Mouse (Mus musculus) liver, adult 2 months (tissue): ENCODE data around the gene Rnf168.

Experiments
- CTCF ChIP-seq: fragments of 200-500 bp; IDR thresholded peaks from 2 replicates; pipeline ENCODE4 v1.5.1; 2011; ENCODE audit warnings: low read depth, low read length, control low read depth
- POLR2A ChIP-seq: fragments of 200-500 bp; IDR thresholded peaks from 2 replicates; pipeline ENCODE4 v1.6.1; 2011; ENCODE audit warnings: low read length, control low read depth; ENCODE audit not compliant: insufficient read depth; ENCODE audit errors: extremely low read depth

GRCm38 (mm10) chr16:32312859-32313258 is 35.6 kb downstream of the Rnf168 start:
- TF ChIP-seq CTCF (no peak), POLR2A (no peak)
